Mouse (Mus musculus) induced T-regulatory cell, adult 2 months (primary cell): ENCODE results near the gene Olfr12.

Experiments
- DNase-seq: peaks from one replicate; pipeline ENCODE4 v3.0.0-alpha.2; 2012; ENCODE audit warnings: low read depth

Gene Olfr12

DNA sequence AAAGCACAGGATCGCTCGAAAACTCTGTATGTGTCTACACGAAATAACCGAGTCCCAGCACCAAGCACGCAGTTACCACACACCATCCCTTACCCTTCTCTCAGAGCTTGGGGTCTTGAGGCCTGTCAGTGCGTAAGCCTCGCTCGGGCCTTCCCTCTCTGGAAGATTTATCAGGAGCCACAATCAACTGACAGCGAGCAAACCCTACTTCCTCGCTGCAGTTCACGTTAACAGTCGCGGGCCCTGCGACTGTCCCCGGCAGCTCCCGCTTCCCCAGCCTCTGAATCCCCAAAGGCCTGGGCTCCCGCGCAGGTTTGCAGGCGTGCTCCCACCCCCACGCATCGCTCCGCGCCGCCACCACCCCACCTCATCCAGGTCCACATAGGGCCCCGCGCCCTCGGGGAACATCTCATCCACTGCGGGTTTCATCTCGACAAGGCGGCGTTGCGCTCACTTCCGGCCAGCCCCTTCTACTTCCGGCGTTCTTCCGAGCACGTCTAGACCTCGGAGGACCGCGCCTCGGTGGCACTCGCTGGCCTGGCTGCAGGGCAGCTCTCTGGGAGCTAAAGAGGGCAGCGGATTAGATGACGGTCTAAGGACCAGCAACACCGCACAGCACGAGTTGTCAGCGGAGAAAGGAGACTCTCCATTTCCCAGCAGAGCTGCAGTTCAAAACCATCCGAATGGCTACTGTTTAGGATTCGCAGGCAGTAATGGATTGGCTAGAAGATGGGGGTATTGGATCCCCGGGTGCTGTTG, 24.1 kb downstream of the Olfr12 start, which contains the start of gene Cops9:
TSS of gene Cops9 (minus strand) at position 472 of the 759 bp plus-strand sequence.
- peak; percentile 93 for DNase-seq

DNA sequence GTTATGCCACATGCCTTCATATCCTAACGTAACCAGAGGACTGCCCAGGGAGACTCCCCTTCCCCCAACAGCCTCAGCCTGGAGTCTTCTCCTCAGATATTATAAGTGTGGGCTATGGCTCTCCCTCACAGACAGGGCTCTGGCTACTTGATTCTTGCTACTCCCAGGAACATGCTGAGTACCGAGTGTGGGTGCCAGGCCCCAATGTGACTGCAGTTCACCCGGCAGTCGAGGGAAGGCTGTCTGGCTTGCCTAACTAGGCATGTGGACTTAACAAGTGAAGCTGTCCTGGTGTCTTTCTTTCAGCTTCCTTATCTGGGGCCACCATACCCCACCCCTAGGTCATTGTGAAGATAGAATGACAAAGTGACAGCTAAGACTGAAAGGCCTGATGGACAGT, 26.1 kb downstream of the Olfr12 start:
- DNase-seq: no peak

DNA sequence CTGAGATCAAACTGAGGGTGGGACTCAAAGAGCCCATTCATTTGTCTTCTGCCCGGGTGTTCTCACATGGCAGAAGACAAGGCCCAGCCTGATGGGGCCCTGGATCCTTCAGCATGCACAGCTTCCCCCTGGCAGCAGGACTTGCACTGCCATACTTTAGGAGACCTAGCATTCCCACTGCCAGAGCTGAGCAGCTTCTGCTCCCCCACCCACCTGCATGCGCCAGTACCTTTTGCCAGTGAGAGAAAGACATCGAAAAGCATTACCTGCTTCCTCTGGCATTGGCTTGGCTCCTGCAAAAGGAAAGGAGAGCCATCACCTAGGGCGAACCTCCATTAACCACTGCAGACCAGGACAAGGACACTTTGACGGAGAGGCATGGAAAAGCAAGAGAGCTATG, 27.3 kb downstream of the Olfr12 start:
- DNase-seq: no peak

DNA sequence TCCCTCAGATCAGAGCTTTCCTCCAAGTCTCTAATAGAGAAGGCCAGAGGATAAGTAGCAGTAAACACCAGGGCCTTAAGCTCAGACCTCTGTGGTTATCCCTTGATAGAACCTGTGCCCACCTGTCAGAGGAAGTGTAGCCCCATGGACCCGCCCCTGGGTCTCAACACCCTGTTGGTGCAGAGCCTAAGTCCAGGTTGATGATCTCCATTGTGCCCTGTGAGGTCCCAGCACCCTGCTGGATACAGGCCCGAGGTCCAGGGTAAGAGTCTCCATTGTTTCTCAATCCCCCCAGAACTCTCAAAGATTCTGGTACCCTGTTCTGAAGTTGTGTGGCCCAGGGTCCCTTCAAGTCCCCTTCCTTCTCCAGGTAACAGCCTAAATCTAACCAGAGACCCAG, 28.5 kb downstream of the Olfr12 start:
- DNase-seq: no peak

DNA sequence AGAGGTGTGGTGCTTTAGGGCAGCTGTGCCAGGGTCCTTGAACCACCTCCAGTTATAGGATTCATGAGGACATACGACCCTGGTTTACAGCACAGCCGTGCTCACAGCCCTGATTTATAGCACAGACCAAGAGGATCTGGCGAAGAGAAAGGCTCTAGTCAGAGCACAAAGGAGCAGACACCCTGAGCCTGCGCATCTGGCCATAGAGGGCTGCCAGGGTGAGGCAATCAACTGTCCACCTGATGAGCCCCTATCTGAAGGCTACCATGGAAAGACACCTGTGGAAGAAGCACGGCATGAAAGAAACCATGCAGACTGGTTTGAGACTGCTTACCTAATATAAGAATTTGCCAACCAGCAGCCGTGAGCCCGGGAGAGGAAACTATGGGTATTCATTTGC, 29.0 kb downstream of the Olfr12 start:
- no peak for DNase-seq

DNA sequence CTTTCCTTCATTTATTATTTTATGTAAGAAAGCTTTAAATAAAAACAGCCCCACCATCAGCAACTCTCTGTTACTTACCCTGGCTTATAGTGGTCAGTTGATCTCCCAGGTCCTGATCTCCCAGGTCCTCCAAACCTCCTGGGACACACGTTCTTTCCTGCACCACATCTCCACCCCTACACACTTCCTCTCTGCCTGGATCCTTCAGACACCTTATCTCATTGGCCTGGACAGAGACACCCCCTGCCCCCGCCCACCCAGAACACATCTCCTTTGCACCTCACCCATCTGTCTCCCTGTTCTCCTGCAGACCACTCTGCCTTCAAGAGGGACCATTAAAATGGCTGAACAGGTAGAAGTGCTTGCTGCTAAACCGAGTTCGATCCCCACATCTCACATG, 29.4 kb downstream of the Olfr12 start:
- DNase-seq: no peak

DNA sequence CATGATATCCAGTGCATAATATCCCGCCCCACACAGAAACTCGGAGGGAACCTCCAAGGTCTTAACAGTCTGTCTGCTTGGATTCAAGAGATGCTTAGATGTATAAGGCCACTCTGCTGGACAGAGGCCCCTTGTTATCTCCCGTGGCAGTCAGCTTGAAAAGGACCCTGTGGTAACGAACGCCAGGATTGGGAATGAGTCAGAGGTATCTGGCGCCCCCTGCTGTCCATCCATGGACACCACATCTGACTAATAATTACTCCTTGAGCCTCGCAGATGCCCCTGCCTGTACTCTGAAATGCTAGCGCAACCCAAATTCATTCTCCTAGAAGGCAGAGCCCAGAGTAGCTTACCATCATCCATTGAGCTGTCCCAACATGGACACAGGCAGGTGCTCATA, 30.2 kb downstream of the Olfr12 start:
- DNase-seq: peak; percentile 82

DNA sequence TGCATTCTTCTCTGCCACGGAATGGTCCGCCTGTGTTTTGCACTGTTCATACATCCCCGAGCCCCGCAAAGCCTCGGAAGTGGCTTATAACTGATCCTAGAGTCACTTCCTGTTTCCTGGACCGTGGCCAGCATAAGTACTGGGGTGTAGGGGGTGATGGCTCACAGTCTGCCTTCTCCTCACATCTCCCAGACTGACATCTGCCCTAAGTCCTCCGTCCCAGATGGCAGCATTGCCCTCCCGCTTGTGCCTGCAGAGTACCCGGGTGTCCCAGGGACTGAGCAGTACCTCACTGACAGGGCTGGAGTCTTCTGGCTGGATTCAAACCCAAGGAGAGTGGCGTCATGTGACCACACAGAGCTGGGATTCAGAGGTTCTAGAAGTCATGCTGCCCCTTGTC, 30.6 kb downstream of the Olfr12 start:
- DNase-seq: peak; percentile 66

DNA sequence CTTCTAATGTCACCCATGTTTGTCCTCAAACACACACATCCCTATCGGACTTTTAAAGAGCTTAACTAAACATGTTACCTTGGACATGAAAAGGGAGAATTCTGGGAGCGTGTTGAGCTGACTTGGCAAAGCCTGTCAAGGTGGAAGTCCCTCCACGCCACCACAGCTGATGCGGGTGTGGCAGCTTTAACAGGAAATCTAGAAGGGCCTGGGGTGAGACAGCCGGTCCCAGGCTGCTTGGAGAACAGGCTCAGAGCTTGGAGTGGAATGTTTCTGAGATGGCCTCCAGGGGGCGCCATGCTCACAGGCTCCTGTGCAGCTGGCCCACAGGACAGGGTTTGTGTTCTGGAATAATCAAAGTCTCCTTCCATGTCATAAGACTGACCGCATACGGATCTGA, 31.1 kb downstream of the Olfr12 start, which contains the start of gene Otos:
TSS of gene Otos (minus strand) at position 169 of the 400 bp plus-strand sequence.
- DNase-seq: peak; percentile 79

DNA sequence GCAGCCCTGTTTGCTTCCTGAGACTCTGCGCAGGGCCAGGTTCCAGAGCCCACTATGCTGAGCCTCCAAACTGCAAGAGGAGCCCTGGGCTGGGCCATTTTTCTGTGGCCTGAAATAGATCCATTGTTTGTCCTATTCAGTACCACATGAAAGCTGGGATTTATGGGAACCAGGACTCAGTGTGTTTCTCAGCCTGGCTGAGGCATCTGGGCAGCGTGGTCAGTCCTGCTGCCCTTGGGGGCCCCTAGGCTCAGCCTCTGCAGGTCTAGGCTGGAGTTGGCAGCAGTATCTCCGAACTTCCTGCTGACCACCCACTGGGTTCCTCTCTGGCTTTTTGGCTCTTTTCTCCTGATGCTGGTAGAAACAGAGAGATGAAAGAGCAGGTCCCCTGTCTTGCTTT, 33.9 kb downstream of the Olfr12 start:
- DNase-seq: no peak

DNA sequence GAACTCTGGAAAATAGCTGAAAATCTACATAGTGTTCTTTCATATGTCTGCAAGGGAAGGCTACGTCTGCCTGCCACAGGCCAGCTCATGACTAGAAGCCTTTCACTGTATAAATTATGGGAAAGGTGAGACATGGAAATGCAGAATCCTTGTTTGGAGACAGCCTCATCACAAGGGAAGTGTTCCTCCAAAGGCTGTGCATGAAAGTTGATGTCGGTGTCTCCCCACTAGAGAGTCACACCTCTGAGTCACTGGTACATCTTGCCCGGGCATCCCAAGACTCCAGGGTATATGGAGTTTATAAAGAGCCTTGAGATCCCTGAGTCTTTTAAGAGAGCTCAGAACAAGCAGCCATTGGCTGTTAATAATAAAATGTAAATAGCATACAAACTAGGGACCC, 35.6 kb downstream of the Olfr12 start:
- no peak for DNase-seq

DNA sequence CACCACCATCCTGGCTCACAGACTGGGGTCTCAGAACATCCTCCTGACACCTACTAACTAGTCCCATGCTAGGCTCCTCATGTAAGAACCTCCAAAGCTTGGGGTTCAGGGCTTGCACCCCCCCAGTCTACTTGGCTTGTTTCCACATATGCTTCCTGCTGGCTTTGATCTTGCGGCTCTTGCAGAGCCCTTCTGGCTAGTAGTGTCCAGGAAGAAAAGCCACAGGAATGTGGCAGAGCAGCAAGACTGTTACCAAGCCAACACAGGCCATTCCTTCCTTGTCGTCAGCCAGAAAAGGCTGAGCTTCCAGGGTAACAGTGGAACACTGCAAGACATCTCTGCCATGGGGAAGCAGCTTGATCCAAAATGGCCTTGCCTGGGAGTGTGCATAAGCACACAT, 37.1 kb downstream of the Olfr12 start:
- DNase-seq: no peak

DNA sequence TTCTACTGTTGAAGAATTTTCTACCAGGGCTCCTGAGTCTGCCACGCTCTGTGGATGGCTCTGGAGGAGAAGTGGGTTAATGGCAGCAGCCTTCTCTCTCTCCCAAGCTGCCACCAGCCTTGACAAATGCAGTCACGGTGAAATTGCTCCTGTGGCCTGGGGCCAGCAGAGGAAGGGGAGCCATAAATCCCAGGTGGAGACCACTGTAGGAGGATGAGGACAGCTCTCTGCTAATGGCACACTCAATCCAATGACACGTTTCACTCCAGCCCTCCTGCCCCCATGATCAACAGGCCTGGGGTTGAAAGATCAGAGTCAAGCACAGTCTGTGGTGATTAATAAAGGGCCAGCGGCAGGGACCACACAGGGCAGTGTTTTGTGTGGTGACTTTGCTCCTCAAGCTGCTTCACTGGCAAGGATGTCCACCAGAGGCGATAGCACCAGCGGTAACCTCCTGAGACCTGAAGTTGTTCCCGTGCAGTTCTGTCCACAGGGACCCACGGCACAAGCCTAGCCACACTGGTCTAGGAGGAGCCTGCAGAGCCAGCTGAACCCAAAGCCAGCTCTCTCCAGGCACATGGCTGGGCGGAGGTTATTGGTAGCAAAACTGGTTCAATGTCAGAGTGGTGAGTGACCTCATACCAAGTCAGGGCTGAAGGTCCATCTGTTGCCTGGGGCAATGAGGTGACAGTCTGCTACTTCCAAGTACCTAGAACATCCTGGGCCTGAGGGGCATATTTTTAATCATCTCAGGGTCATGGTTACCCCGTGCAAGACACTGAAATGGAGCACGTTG, 39.6 kb downstream of the Olfr12 start:
- DNase-seq: no peak

DNA sequence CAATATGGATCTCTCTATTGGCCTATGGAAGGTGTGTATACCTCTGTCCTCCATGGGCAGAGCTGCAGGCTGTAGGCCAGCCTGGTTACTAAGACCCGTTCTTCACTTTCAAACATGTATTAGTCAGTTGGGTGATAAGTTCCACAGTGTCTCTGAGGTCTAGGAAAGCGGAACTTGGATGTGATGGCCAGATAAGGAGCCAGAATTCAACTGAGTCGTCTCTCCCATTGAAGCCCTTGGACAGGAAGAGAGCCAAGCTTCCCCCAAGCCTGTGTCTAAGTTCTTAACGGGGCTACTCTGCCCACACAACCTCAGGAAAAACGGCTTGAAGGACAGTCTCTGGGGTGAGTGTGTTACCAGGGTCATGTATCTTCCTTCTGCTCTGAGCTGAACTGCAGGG, 41.8 kb downstream of the Olfr12 start:
- DNase-seq: no peak

DNA sequence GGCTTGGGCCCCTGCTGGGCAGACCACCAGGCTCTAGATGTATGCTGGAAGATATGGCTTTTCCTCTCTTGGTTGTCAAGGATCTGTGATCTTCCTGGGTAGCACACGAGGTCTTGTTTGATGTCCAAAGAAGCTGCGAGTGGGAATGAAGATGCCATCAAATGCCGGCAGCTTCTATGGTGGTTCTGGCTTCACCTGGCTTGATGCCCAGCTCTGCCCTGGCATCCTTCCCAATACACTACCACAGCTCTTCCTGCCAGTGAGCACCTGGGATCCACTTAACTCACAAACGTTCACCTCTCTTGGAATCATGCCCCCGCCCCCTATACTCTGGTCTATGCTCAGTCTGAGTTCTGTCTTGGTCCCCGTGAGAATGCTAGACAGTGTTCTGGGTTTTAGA, 49.5 kb downstream of the Olfr12 start:
- DNase-seq: no peak

DNA sequence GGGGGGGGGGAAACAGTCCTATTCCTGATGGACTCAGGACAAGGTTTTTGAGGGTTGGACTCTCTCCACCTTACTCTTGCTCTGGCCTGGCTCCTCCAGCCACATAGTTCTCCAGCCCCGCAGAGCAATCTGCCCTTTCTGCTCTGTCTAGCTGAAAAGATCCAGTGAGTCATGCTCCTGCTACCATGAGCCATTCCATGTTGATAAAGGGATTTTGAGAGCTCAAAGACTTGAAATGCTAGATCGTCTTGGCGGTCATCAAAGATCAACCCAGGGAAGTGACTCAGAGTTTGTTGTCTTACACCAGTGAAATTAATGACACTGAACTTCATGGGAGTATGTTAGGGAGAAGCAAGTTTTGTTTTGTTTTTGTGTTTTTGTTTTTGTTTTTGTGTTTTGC, 51.8 kb downstream of the Olfr12 start:
- no peak for DNase-seq

DNA sequence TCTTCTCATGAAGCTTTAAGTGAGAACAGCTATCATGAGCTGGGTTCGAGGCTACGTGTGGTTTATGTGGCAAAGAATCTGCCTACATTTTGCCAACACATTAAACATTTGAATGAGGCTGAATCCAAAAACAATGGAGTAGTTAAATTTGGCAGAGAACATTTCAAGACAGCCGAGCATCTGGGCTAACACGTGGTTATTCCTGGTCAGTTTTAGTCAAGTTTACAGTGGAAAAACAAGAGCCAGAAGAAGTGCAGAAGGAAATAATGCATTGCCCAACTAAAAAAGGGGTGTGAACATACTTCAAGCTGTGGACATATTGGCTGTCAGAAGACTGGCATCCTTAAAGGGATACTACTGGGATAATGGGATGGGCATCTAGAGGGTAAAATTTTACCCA, 53.7 kb downstream of the Olfr12 start:
- no peak for DNase-seq
